ENCODE assay signal across 8 mouse cellular contexts in the genomic region with DNA sequence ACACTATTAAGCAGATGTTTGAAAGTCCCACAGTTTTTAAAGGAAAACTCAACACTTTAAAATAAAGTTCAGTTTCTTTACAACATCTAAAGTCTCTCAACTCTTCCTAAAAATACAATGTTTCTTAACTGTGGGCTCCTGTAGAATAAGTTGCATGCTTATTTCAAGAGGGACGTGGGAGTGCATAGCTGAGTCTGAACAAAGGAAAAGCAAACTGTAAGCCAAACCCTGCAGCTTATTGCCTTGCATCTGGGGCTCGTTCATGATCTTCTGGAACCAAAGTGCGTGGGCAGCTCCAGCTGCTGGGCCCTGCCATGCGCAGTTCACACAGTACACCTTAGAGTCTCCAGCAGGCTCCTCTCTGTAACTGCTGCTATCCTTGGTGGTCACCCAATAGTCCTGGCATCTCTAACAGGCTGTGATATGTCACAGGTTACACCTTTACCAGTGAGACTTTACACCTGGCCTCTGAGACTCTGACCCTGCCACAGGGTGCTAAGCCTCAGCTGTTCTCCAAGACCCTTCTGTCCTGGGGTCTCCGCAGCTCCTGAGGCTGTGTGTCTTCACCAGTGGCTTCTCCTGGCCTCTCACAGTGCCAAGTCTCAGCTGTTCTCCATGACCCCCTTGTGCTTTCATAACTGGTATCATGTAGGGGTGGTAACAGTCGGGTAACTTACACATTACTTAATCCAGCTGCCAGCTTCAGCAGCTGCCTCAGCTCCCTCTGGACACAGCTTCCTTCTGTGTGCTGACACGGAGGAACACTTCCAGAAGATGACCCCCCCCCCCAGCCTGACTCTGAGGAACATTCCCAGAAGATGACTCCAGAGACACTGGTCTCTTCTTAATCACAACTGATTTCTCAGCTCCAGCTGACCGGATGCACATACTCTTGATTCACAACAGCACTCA.
A peak's percentile ranks its signal among the peaks of the same experiment; 100 is the strongest.
DNase-seq lines count a peak whose midpoint lies in the region; ATAC-seq and TF ChIP-seq lines count a peak whose summit lies in the region.
"Had no signal": no experiment of that assay in that cellular context is flagged by ENCODE, and none has a peak within 500 bp of the region (broad histone marks: within the 10 kb centered on the region; RNA-seq: fewer than 3 reads in every experiment).

No protein-coding gene starts in this region.

- H3K27me3 ChIP-seq in heart, postnatal 0 days (ENCODE audit: control insufficient read depth, insufficient read depth, low read length): no peaks in the 10 kb centered on the region
- no peaks in the 10 kb centered on the region for H3K27me3 ChIP-seq in intestine, postnatal 0 days (replicated peaks; ENCODE audit: control insufficient read depth, insufficient read depth, low read length)
- H3K27me3 ChIP-seq: neural tube, embryonic 12.5 days had no signal

- no peak for TF ChIP-seq EP300 in heart, postnatal 0 days (IDR thresholded peaks at IDR 0.05; ENCODE audit: low read depth)

- TF ChIP-seq CTCF in heart, postnatal 0 days (IDR thresholded peaks at IDR 0.05; ENCODE audit: low read depth): no peak
- TF ChIP-seq CTCF in lung, adult 2 months (IDR thresholded peaks at IDR 0.05; ENCODE audit: insufficient read depth, low read length): no peak
- no peak for TF ChIP-seq CTCF in intestine, postnatal 0 days (IDR thresholded peaks at IDR 0.05; ENCODE audit: low read depth)

- no peaks in the 10 kb centered on the region for H3K9me3 ChIP-seq in heart, postnatal 0 days (replicated peaks; ENCODE audit: control insufficient read depth, low read length)
- no peaks in the 10 kb centered on the region for H3K9me3 ChIP-seq in intestine, postnatal 0 days (ENCODE audit: control insufficient read depth)
- H3K9me3 ChIP-seq: neural tube, embryonic 12.5 days had no signal

- TF ChIP-seq POLR2A in lung, adult 2 months (IDR thresholded peaks at IDR 0.05; ENCODE audit: borderline replicate concordance, extremely low read depth, low read depth, low read length): no peak

- intact Hi-C loops in heart, postnatal 14 days (cut with DNase I): no loop called here

- peak; percentile 44 for ATAC-seq in heart, postnatal 0 days (ENCODE audit: insufficient read depth, low read depth)
- no peak for ATAC-seq in intestine, postnatal 0 days
- no peak for ATAC-seq in megakaryocyte-erythroid progenitor cell, adult 5-6 weeks (replicated peaks; ENCODE audit: low FRiP score, low TSS enrichment, poor library complexity, severe bottlenecking)

- no peak overlapping the region for H3K4me2 ChIP-seq in heart, postnatal 0 days (ENCODE audit: low read depth, low read length)
- H3K4me2 ChIP-seq in intestine, postnatal 0 days (replicated peaks; ENCODE audit: low read depth): no peak overlapping the region
- H3K4me2 ChIP-seq: neural tube, embryonic 12.5 days had no signal

- H3K27ac ChIP-seq in heart, postnatal 0 days (ENCODE audit: low read depth): peak overlapping the region; percentile 41; the same call in 1 of the 2 replicates
- peak overlapping the region; percentile 22 for H3K27ac ChIP-seq in intestine, postnatal 0 days (ENCODE audit: low read depth, low read length)
- H3K27ac ChIP-seq: neural tube, embryonic 12.5 days had no signal

- no peak for DNase-seq in heart, postnatal 0 days (ENCODE audit: low spot score)
- no peak for DNase-seq in heart, postnatal 14 days
- peak; percentile 35 for DNase-seq in lung, postnatal 10 days
- DNase-seq in lung, adult 2 months: no peak
- peak; percentile 45 for DNase-seq in telencephalon, adult 2 months (ENCODE audit: low read depth, low spot score)

- WGBS in heart, postnatal 0 days: 60% methylated on average over 8 of the region's 8 CpGs
- 59% methylated on average over 8 of the region's 8 CpGs for WGBS in lung, adult 2 months
- 55% methylated on average over 8 of the region's 8 CpGs for WGBS in intestine, postnatal 0 days

- no peaks in the 10 kb centered on the region for H3K36me3 ChIP-seq in heart, postnatal 0 days (replicated peaks; ENCODE audit: control insufficient read depth, insufficient read depth, low read length)
- no peaks in the 10 kb centered on the region for H3K36me3 ChIP-seq in intestine, postnatal 0 days (ENCODE audit: control insufficient read depth, insufficient read depth)
- H3K36me3 ChIP-seq: neural tube, embryonic 12.5 days had no signal

- no peaks in the 10 kb centered on the region for H3K4me1 ChIP-seq in heart, postnatal 0 days (ENCODE audit: control insufficient read depth, insufficient read depth)
- H3K4me1 ChIP-seq in lung, adult 2 months (ENCODE audit: control insufficient read depth, insufficient read depth, low read length): peaks cover 11% of the 10 kb centered on the region
- peaks cover 11% of the 10 kb centered on the region; the same call in 1 of the 2 replicates for H3K4me1 ChIP-seq in intestine, postnatal 0 days (replicated peaks; ENCODE audit: control insufficient read depth, insufficient read depth, low read length)
- H3K4me1 ChIP-seq: neural tube, embryonic 12.5 days had no signal

- H3K4me3 ChIP-seq in heart, postnatal 0 days (ENCODE audit: low read depth, low read length): no peak overlapping the region
- no peak overlapping the region for H3K4me3 ChIP-seq in lung, adult 2 months (replicated peaks; ENCODE audit: extremely low read depth, low read depth, low read length)
- no peak overlapping the region for H3K4me3 ChIP-seq in intestine, postnatal 0 days (ENCODE audit: low read depth, low read length)
- H3K4me3 ChIP-seq: neural tube, embryonic 12.5 days had no signal

- no peak overlapping the region for H3K9ac ChIP-seq in heart, postnatal 0 days (replicated peaks; ENCODE audit: low read depth, low read length)
- no peak overlapping the region for H3K9ac ChIP-seq in intestine, postnatal 0 days (ENCODE audit: low read depth, low read length)
- H3K9ac ChIP-seq: neural tube, embryonic 12.5 days had no signal

Comparison
In these comparisons a context has a peak if more than half of its experiments do, and no peak if none do; other contexts are left out.
1. DNase-seq: peak in lung, postnatal 10 days (single experiment) and telencephalon, adult 2 months (single experiment); none in heart, postnatal 0 days (single experiment), heart, postnatal 14 days (0 of 2) and lung, adult 2 months (single experiment).